Mouse (Mus musculus) liver, embryonic 14.5 days (tissue): Measurements from ENCODE around the gene Tbc1d14. TPM values are rescaled to one million over a fixed set of nuclear protein-coding genes. Genes with fewer than 3 reads are reported as not detected.

ENCODE experiments used
- ATAC-seq: fragments of 200-750 bp; cut with Nextera tagmentation; 2 replicates; pipeline ENCODE4 v1.8.0; 2017; ENCODE audit warnings: moderate number of reproducible peaks, mild to moderate bottlenecking, moderate library complexity; ENCODE audit not compliant: insufficient read depth
- DNase-seq, 3 experiments: peaks; one replicate each; pipeline ENCODE4 v3.0.0-alpha.2; 2012 to 2013; ENCODE audit warnings: low read depth in 3 of 3, low spot score in 3 of 3
- H3K27ac ChIP-seq: fragments of 300-500 bp; sonication (generic); 2 replicates; pipeline ENCODE4 v1.5.1; 2014; ENCODE audit warnings: moderate library complexity, mild to moderate bottlenecking, control low read depth, inconsistent platforms
- H3K27me3 ChIP-seq: fragments of 300-500 bp; sonication (generic); 2 replicates; pipeline ENCODE4 v1.6.1; 2014; ENCODE audit warnings: mild to moderate bottlenecking, low read length, moderate library complexity; ENCODE audit not compliant: control insufficient read depth, insufficient read depth
- H3K36me3 ChIP-seq: fragments of 300-500 bp; sonication (generic); replicated peaks from 2 replicates; pipeline ENCODE4 v1.6.1; 2014; ENCODE audit warnings: low read depth; ENCODE audit not compliant: control insufficient read depth, insufficient read depth
- H3K4me1 ChIP-seq, 2 experiments: fragments of 200-500 bp in 1 of 2; fragments of 300-500 bp in 1 of 2; sonication (generic) in 1 of 2; replicated peaks; 2 replicates each; pipeline ENCODE4 v1.6.1; 2012 to 2014; ENCODE audit warnings: antibody characterized with exemption in 1 of 2, inconsistent platforms in 1 of 2, low read length in 1 of 2; ENCODE audit not compliant: control insufficient read depth in 2 of 2, insufficient read depth in 2 of 2
- H3K4me2 ChIP-seq: fragments of 300-500 bp; sonication (generic); 2 replicates; pipeline ENCODE4 v1.6.1; 2014; ENCODE audit warnings: low read depth, mild to moderate bottlenecking, control low read depth, moderate library complexity
- H3K4me3 ChIP-seq, 2 experiments: fragments of 200-500 bp in 1 of 2; fragments of 300-500 bp in 1 of 2; sonication (generic) in 1 of 2; 2 replicates each; pipeline ENCODE4 v1.5.1; 2012 to 2014; ENCODE audit warnings: low read depth in 2 of 2, low read length in 2 of 2, mild to moderate bottlenecking in 2 of 2, control low read depth in 1 of 2, inconsistent platforms in 1 of 2, moderate library complexity in 1 of 2; ENCODE audit not compliant: insufficient read depth in 1 of 2
- H3K9ac ChIP-seq: fragments of 300-500 bp; sonication (generic); replicated peaks from 2 replicates; pipeline ENCODE4 v1.6.1; 2014; ENCODE audit warnings: mild to moderate bottlenecking, control low read depth, moderate library complexity
- H3K9me3 ChIP-seq: fragments of 300-500 bp; sonication (generic); 2 replicates; pipeline ENCODE4 v1.6.1; 2016; ENCODE audit warnings: low read length, mixed read lengths; ENCODE audit not compliant: control insufficient read depth
- CTCF ChIP-seq: IDR thresholded peaks from 2 replicates; pipeline ENCODE4 v1.5.1; 2016; ENCODE audit warnings: antibody characterized with exemption, low read depth, control low read depth
- EP300 ChIP-seq: IDR thresholded peaks from 2 replicates; pipeline ENCODE4 v1.6.1; 2016; ENCODE audit warnings: antibody characterized with exemption, low read depth
- WGBS: fragments of 180-500 bp; shearing (Covaris S2); extraction: QIAGEN DNeasy Blood & Tissue Kit; methylation state at CpG from one replicate; pipeline ENCODE4 v1.1.7; 2014; ENCODE audit not compliant: insufficient replicate concordance; 5-methylcytosine and 5-hydroxymethylcytosine counted together
- polyA plus RNA-seq, 2 experiments: library from polyadenylated mRNA; depleted of rRNA in 1 of 2; stranded (reverse) in 1 of 2; unstranded in 1 of 2; fragments of >200 nt; fragmentation: Nextera tagmentation in 1 of 2; extraction: Ambion mirVana in 1 of 2; gene quantifications; 2 replicates each; pipeline versions ENCODE4 v1.2.1 to v1.2.3; 2012 to 2014

Gene Tbc1d14
- polyA plus RNA-seq, 2 experiments: 6.8 to 8.2 TPM

DNA sequence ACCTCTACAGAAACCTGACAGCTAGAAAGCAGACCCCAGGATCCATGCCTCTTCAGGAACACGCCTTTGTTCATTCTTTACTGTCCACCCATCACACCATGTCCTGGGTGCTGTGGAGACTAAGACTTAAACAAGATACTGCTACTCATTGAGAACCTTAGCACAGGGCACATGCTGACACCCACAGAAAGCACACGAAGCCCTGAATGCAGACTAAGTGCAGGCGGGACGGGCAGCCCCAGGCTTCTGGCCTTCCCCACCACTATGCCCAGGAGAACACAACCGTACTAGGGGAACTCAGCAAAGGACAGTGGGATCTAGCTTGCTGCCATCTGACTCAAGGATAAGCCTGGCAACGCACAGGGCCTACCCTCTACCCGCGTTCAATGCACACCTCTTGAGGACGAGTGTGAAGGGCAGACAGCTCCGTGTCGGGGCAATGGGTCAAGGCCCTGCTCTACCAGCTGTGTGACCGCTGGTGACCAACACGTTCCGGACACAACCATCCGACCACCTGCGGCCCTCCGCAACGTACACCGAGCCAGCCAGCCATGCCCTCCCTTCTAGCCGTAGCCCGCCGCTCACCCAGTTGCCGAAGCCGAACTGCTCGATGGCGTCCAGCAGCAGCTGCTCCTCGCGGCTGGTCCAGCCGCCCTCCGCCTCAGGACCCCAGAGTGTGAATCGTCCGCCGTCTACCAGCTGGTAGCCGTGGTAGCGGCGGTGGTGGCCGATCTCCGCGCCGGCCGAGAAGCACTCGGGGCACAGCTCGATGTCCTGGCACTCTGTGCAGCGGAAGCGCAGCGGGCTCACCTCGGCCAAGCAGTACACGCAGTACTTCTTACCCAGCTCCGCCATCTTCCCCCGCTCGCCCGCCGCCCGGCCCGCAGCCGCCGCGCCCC lies 109.6 kb downstream of the Tbc1d14 start:
- peak overlapping the region; percentile 91 for H3K9ac ChIP-seq
- ATAC-seq (no peak), DNase-seq (no peak)
- peak overlapping the region; percentile 87 for H3K4me2 ChIP-seq
- H3K9me3 ChIP-seq: no peaks in the 10 kb centered on the region
- H3K4me3 ChIP-seq: peak overlapping the region; percentile 82 to 87
- H3K27me3 ChIP-seq: peaks cover 17% of the 10 kb centered on the region
- H3K4me1 ChIP-seq: peaks cover 14 to 24% of the 10 kb centered on the region in 2 experiments
- 2% methylated on average over 57 of the region's 58 CpGs for WGBS
- H3K36me3 ChIP-seq: no peaks in the 10 kb centered on the region
- peak overlapping the region; percentile 38; the same call in 1 of the 2 replicates for H3K27ac ChIP-seq
- no peak for TF ChIP-seq EP300
- TF ChIP-seq CTCF: no peak

- H3K9me3 ChIP-seq: no peaks in the 10 kb centered on the region
- peaks cover 14 to 24% of the 10 kb centered on the region in 2 experiments for H3K4me1 ChIP-seq
- H3K36me3 ChIP-seq: peaks cover 2% of the 10 kb centered on the region; the same call in 1 of the 2 replicates
- H3K4me3 ChIP-seq: no peak overlapping the region
- no peak overlapping the region for H3K9ac ChIP-seq
- ATAC-seq: no peak
- no peak for DNase-seq
- 63% methylated on average over 1 of the region's 1 CpGs for WGBS
- TF ChIP-seq CTCF (peak; percentile 34; the same call in 1 of the 2 replicates), EP300 (no peak)
- no peak overlapping the region for H3K4me2 ChIP-seq
- no peak overlapping the region for H3K27ac ChIP-seq
- peaks cover 11% of the 10 kb centered on the region for H3K27me3 ChIP-seq
These were observed 112.0 kb downstream of the Tbc1d14 start for GRCm38 (mm10) chr5:36481114-36481513.

DNA sequence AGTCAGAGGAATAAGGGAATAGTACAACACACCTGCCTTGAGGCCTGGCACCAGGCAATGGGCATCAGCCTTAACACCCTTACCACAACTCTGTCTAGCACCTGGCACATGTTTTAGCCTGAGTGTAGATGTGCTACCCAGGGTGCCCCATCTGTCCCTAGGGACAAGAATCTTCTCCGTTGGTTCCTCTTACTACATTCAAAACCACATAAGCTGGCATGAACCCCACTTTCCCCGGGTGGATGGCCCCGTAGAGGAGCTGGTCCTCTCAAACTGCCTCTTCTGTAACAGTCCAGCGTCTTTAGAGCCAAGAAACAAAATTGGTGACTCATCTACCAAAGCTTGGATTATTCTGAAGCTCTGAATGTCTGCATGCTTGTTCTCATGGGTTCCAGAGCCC lies 112.7 kb downstream of the Tbc1d14 start:
- ATAC-seq (no peak), DNase-seq (no peak)
- no peak overlapping the region for H3K4me3 ChIP-seq
- H3K36me3 ChIP-seq: peaks cover 2% of the 10 kb centered on the region; the same call in 1 of the 2 replicates
- no peak overlapping the region for H3K27ac ChIP-seq
- H3K9ac ChIP-seq: no peak overlapping the region
- TF ChIP-seq EP300 (no peak), CTCF (no peak)
- peaks cover 14 to 23% of the 10 kb centered on the region in 2 experiments for H3K4me1 ChIP-seq
- H3K9me3 ChIP-seq: no peaks in the 10 kb centered on the region
- no peak overlapping the region for H3K4me2 ChIP-seq
- peaks cover 4% of the 10 kb centered on the region for H3K27me3 ChIP-seq
- 71% methylated on average over 4 of the region's 4 CpGs for WGBS

DNA sequence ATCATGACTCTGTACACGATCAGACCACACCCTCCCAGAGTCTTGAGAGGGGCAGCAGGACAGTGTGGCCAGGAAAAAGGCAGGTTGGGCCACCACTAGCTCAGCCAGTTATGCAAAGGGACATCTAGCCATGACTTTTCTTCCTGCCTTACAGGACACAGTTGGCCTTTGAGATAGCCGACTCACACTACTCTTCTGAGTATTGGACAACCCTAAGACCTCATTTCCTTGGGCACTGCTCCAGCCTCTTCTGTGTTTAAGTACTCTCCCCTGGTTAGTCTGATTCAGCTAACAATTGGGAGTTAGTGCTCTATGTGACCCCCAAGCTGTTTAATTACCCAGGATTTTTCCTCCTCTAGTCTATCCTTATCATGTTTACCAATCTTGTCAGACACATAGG lies 113.3 kb downstream of the Tbc1d14 start:
- TF ChIP-seq CTCF: no peak
- no peak for TF ChIP-seq EP300
- WGBS: 47% methylated on average over 2 of the region's 2 CpGs
- H3K36me3 ChIP-seq: peaks cover 2% of the 10 kb centered on the region; the same call in 1 of the 2 replicates
- no peak overlapping the region for H3K4me3 ChIP-seq
- no peaks in the 10 kb centered on the region for H3K9me3 ChIP-seq
- peaks cover 7 to 17% of the 10 kb centered on the region in 2 experiments for H3K4me1 ChIP-seq
- no peak overlapping the region for H3K27ac ChIP-seq
- no peak for DNase-seq
- H3K9ac ChIP-seq: no peak overlapping the region
- no peak overlapping the region for H3K4me2 ChIP-seq
- no peak for ATAC-seq
- no peaks in the 10 kb centered on the region for H3K27me3 ChIP-seq
